Mouse (Mus musculus): Measurements from ENCODE around the gene Hist1h2ah.

The Hist1h2ah gene

GRCm38 (mm10) chr13:22009642-22010041, 25.7 kb downstream of the Hist1h2ah start, which contains the start of gene Prss16:
Gene Prss16, minus strand, starts transcription at chr13:22009742.
- DNase-seq (ENCODE audit: extremely low read depth, low read depth), result no peak

GRCm38 (mm10) chr13:22008707-22009106, 26.7 kb downstream of the Hist1h2ah start:
- DNase-seq (ENCODE audit: extremely low read depth, low read depth), result no peak

- DNase-seq (ENCODE audit: extremely low read depth, low read depth), result no peak
These were observed 27.5 kb downstream of the Hist1h2ah start for GRCm38 (mm10) chr13:22007872-22008271.

GRCm38 (mm10) chr13:22007121-22007510, 28.3 kb downstream of the Hist1h2ah start:
- no peak for DNase-seq (ENCODE audit: extremely low read depth, low read depth)

GRCm38 (mm10) chr13:22006334-22007120, 28.8 kb downstream of the Hist1h2ah start:
- DNase-seq (ENCODE audit: extremely low read depth, low read depth), result peak; percentile 52

- peak; percentile 38 for DNase-seq (ENCODE audit: extremely low read depth, low read depth)
These were observed 29.6 kb downstream of the Hist1h2ah start for GRCm38 (mm10) chr13:22005605-22006333.

- DNase-seq (ENCODE audit: extremely low read depth, low read depth), result no peak
These were observed 33.5 kb downstream of the Hist1h2ah start for GRCm38 (mm10) chr13:22001823-22002222.

GRCm38 (mm10) chr13:22001346-22001745, 34.0 kb downstream of the Hist1h2ah start:
- no peak for DNase-seq (ENCODE audit: extremely low read depth, low read depth)

- DNase-seq (ENCODE audit: extremely low read depth, low read depth), result no peak
These were observed 36.2 kb downstream of the Hist1h2ah start for GRCm38 (mm10) chr13:21999147-21999546.

GRCm38 (mm10) chr13:21998412-21998811, 37.0 kb downstream of the Hist1h2ah start:
- DNase-seq (ENCODE audit: extremely low read depth, low read depth), result no peak

- DNase-seq (ENCODE audit: extremely low read depth, low read depth), result no peak
These were observed 37.5 kb downstream of the Hist1h2ah start for GRCm38 (mm10) chr13:21997821-21998220.

- DNase-seq (ENCODE audit: extremely low read depth, low read depth), result no peak
These were observed 38.1 kb downstream of the Hist1h2ah start for GRCm38 (mm10) chr13:21997201-21997820.

GRCm38 (mm10) chr13:21996840-21997185, 38.6 kb downstream of the Hist1h2ah start:
- DNase-seq (ENCODE audit: extremely low read depth, low read depth), result no peak

- no peak for DNase-seq (ENCODE audit: extremely low read depth, low read depth)
These were observed 39.1 kb downstream of the Hist1h2ah start for GRCm38 (mm10) chr13:21996101-21996839.

GRCm38 (mm10) chr13:21995331-21995914, 39.9 kb downstream of the Hist1h2ah start:
- DNase-seq (ENCODE audit: extremely low read depth, low read depth), result no peak

GRCm38 (mm10) chr13:21994896-21995295, 40.5 kb downstream of the Hist1h2ah start:
- no peak for DNase-seq (ENCODE audit: extremely low read depth, low read depth)

- DNase-seq (ENCODE audit: extremely low read depth, low read depth), result peak; percentile 89
These were observed 41.2 kb downstream of the Hist1h2ah start for GRCm38 (mm10) chr13:21993957-21994738.

- no peak for DNase-seq (ENCODE audit: extremely low read depth, low read depth)
These were observed 42.8 kb downstream of the Hist1h2ah start for GRCm38 (mm10) chr13:21992550-21992949.

All from MEL-GATA-1-ER (cell line).